Mouse (Mus musculus) telencephalon, adult 2 months (tissue): ENCODE data around the gene Eomes.

Experiments
- DNase-seq: peaks from one replicate; pipeline ENCODE4 v3.0.0-alpha.2; 2011; ENCODE audit warnings: low read depth, low spot score

Eomes gene

GRCm38 (mm10) chr9:118520011-118520410, 42.0 kb downstream of the Eomes start:
- DNase-seq = no peak

GRCm38 (mm10) chr9:118520858-118521257, 42.8 kb downstream of the Eomes start:
- DNase-seq = no peak

GRCm38 (mm10) chr9:118521659-118522058, 43.6 kb downstream of the Eomes start:
- DNase-seq = no peak

- DNase-seq = no peak
Observed at GRCm38 (mm10) chr9:118523738-118524137, 45.7 kb downstream of the Eomes start.

- no peak for DNase-seq
Observed at GRCm38 (mm10) chr9:118527056-118527455, 49.0 kb downstream of the Eomes start.

GRCm38 (mm10) chr9:118529783-118530182, 51.8 kb downstream of the Eomes start:
- no peak for DNase-seq

GRCm38 (mm10) chr9:118530679-118531078, 52.7 kb downstream of the Eomes start:
- DNase-seq = no peak

GRCm38 (mm10) chr9:118532516-118533205, 54.6 kb downstream of the Eomes start:
- DNase-seq = no peak
